Mouse (Mus musculus) lung, embryonic 14.5 days (tissue): ENCODE data around the gene Ethe1. TPM values are rescaled to one million over a fixed set of nuclear protein-coding genes. Genes with fewer than 3 reads are reported as not detected.

Source experiments
- ATAC-seq: fragments of 200-750 bp; cut with Nextera tagmentation; 2 replicates; pipeline ENCODE4 v1.8.0; 2017; ENCODE audit warnings: mild to moderate bottlenecking, moderate TSS enrichment, moderate library complexity; ENCODE audit not compliant: insufficient read depth
- DNase-seq: peaks from one replicate; pipeline ENCODE4 v3.0.0-alpha.2; 2015
- H3K27ac ChIP-seq: fragments of 300-500 bp; sonication (generic); 2 replicates; pipeline ENCODE4 v1.5.1; 2014; ENCODE audit warnings: low read depth, mild to moderate bottlenecking, moderate library complexity
- H3K27me3 ChIP-seq: fragments of 300-500 bp; sonication (generic); 2 replicates; pipeline ENCODE4 v1.6.1; 2014; ENCODE audit warnings: low read length, control low read depth; ENCODE audit not compliant: insufficient read depth
- H3K36me3 ChIP-seq: fragments of 300-500 bp; sonication (generic); 2 replicates; pipeline ENCODE4 v1.6.1; 2014; ENCODE audit warnings: control low read depth; ENCODE audit not compliant: insufficient read depth
- H3K4me1 ChIP-seq: fragments of 300-500 bp; sonication (generic); 2 replicates; pipeline ENCODE4 v1.6.1; 2014; ENCODE audit warnings: antibody characterized with exemption, control low read depth; ENCODE audit not compliant: insufficient read depth
- H3K4me2 ChIP-seq: fragments of 300-500 bp; sonication (generic); 2 replicates; pipeline ENCODE4 v1.6.1; 2014; ENCODE audit warnings: mild to moderate bottlenecking
- H3K4me3 ChIP-seq: fragments of 300-500 bp; sonication (generic); 2 replicates; pipeline ENCODE4 v1.5.1; 2014; ENCODE audit warnings: low read depth, low read length
- H3K9ac ChIP-seq: fragments of 300-500 bp; sonication (generic); 2 replicates; pipeline ENCODE4 v1.6.1; 2014
- H3K9me3 ChIP-seq: fragments of 300-500 bp; sonication (generic); 2 replicates; pipeline ENCODE4 v1.6.1; 2016; ENCODE audit warnings: low read depth, low read length, control low read depth
- CTCF ChIP-seq: IDR thresholded peaks from 2 replicates; pipeline ENCODE4 v1.5.1; 2016; ENCODE audit warnings: antibody characterized with exemption, low read depth
- WGBS: fragments of 180-500 bp; shearing (Covaris S2); extraction: QIAGEN DNeasy Blood & Tissue Kit; methylation state at CpG from one replicate; pipeline ENCODE4 v1.1.7; 2014; 5-methylcytosine and 5-hydroxymethylcytosine counted together
- polyA plus RNA-seq: library from polyadenylated mRNA; unstranded; fragments of >200 nt; fragmentation: Nextera tagmentation; extraction: Ambion mirVana; gene quantifications from 2 replicates; pipeline ENCODE4 v1.2.1, GENCODE M21; 2014

Ethe1 gene
- polyA plus RNA-seq, 1 experiment from 2014 or later = 26.5 TPM

DNA sequence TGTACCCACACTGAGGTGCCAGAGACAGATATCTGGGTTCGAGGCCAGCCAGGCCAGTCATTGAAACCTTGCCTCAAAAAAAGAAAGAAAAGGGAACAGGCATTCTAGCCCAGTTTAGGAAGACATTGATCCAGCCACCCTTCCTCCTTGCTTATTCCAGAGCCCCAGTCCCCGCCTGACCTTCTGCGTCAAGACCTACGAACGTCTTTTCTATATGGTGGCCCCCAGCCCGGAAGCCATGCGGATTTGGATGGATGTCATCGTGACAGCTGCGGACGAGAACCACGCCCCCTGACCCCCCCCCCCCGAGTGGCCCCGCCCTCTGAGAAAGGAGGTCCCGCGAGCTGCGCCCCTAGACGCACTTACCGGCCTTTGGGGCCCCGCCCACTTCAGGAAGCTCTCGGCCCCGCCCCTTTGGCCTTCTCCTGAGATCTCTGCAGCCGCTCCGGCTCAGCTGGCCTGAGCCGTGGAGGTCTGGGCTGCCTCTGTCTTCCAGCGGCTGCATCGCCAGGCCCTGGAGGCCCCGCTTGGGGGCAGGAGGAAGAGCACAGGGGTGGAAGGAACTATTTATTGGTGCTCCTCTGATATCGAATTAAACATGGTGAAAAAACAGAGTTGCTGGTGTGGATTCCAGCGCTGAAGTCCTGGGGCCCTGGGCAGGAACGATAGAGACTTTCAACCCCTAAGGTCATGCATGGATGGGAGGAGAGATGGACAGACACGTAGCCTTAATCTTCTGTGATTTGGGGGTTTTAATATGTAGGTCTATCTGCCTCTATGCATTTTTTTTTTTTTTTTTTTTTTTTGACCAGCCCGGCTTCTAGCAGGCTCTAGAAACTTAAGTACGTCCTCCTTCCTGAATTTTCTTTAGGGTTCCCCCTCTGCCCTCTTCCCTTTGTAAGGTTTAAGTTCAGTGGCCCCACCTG is 41.6 kb downstream of the Ethe1 start:
- DNase-seq (peak; percentile 97), ATAC-seq (peak; percentile 94)
- Histone ChIP-seq H3K9ac (peak overlapping the region; percentile 36), H3K36me3 (no peaks in the 10 kb centered on the region), H3K4me2 (peak overlapping the region; percentile 64), H3K9me3 (no peaks in the 10 kb centered on the region), H3K27me3 (no peaks in the 10 kb centered on the region), H3K4me1 (no peaks in the 10 kb centered on the region), H3K27ac (peak overlapping the region; percentile 50; the same call in 1 of the 2 replicates), H3K4me3 (peak overlapping the region; percentile 21)
- WGBS = 7% methylated on average over 33 of the region's 33 CpGs
- TF ChIP-seq CTCF = peak; percentile 17; the same call in 1 of the 2 replicates

DNA sequence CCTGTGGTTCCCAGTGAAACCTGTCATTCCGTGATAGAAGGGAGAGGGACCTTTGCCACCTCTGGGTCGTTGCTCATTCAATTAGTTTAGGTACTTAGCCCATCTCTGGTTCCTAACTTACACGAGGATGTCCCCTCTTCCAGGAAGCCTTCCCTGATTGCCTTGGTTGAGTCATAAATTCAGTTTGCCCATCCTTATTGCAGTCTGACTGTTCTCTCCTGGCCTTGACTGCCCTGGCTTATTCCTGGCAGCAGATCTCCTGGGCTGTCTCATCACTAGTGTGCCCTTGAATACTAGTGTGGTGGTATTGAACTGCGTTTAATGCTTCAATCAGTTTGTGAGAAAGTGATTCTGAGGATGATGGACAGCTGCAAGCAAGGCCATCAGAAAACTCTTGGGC is 42.3 kb downstream of the Ethe1 start:
- H3K9me3 ChIP-seq = no peaks in the 10 kb centered on the region
- WGBS = 69% methylated on average over 4 of the region's 4 CpGs
- no peak overlapping the region for H3K4me3 ChIP-seq
- ATAC-seq (no peak), DNase-seq (no peak)
- no peaks in the 10 kb centered on the region for H3K4me1 ChIP-seq
- H3K4me2 ChIP-seq = peak overlapping the region; percentile 64
- TF ChIP-seq CTCF = no peak
- no peaks in the 10 kb centered on the region for H3K27me3 ChIP-seq
- no peak overlapping the region for H3K9ac ChIP-seq
- peak overlapping the region; percentile 50; the same call in 1 of the 2 replicates for H3K27ac ChIP-seq
- no peaks in the 10 kb centered on the region for H3K36me3 ChIP-seq

DNA sequence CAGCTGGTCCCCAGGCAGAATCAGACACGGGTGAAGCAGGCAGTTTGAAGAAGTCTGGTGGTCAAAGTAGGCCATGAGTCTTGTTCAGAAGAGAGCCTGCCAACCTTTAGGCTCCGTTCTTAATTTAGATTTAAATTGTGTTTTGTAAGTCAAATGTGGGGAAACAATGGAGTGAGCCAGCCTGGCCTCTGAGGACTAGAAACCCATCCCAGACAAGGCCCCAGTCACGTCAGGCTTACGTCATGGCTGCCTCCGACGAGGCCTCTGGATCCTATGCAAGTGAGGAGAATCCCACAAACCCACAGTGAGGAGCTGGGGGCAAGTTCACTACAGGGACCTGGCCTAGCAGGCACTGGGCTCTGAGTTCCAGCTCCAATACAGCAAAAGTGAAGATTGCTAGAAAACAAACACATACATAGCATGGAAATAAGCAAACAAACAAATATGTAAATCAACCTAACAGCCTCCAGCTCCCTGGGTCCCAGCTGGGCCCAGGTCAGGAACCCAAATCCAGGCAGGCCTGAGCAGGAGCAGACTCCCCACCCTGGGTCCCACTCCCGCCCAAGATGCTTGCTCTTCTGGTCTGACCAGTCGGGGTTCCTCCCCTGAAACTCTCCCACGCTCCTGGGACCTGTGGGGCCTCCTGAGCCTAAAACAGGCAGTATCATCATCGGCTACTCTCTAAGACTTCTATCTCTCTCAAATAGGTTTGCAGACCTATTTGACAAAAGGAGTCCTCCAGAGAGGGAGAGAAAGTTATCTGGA is 43.0 kb downstream of the Ethe1 start:
- Histone ChIP-seq H3K36me3 (no peaks in the 10 kb centered on the region), H3K27ac (no peak overlapping the region), H3K9ac (no peak overlapping the region), H3K9me3 (no peaks in the 10 kb centered on the region), H3K4me2 (no peak overlapping the region), H3K27me3 (no peaks in the 10 kb centered on the region), H3K4me3 (no peak overlapping the region), H3K4me1 (no peaks in the 10 kb centered on the region)
- WGBS = 76% methylated on average over 10 of the region's 10 CpGs
- no peak for TF ChIP-seq CTCF
- DNase-seq = no peak
- ATAC-seq = no peak

DNA sequence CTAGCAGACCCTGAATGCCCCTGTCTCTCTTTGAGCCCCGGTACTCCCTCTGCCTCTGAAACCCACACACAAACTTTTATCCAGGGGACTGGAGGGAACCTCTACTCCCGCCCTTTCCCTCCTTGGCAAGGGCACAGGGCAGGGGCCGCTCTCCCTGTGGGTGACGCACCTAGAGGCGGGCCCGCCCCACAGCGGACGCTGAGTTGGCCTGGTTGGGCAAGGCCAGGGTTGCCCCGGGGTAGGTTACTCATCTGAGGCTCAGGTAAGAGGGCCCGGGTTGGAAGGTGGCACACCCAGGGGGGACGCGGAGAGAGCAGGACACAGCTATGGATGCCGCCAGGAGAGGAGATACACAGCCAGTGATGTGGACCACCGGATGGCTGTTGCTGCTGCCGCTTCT is 48.9 kb downstream of the Ethe1 start, which contains the start of gene Lypd3:
Gene Lypd3, plus strand, starts transcription at position 287 of the 400 bp plus-strand sequence.
- no peak within 1 kb of the TSS for H3K27ac ChIP-seq
- H3K9me3 ChIP-seq = no peaks in the 10 kb centered on the region
- ATAC-seq (no peak), DNase-seq (no peak)
- TF ChIP-seq CTCF = no peak
- H3K4me2 ChIP-seq = peak within 1 kb of the TSS; percentile 88; the same call in 1 of the 2 replicates
- no peaks in the 10 kb centered on the region for H3K36me3 ChIP-seq
- WGBS = 21% methylated on average over 15 of the region's 15 CpGs
- peak within 1 kb of the TSS; percentile 43; the same call in 1 of the 2 replicates for H3K4me3 ChIP-seq
- H3K9ac ChIP-seq = no peak within 1 kb of the TSS
- H3K27me3 ChIP-seq = peaks cover 47% of the 10 kb centered on the region
- H3K4me1 ChIP-seq = 0 out of 2 replicates have a peak, but pooled peaks cover 3% of the 10 kb centered on the region

DNA sequence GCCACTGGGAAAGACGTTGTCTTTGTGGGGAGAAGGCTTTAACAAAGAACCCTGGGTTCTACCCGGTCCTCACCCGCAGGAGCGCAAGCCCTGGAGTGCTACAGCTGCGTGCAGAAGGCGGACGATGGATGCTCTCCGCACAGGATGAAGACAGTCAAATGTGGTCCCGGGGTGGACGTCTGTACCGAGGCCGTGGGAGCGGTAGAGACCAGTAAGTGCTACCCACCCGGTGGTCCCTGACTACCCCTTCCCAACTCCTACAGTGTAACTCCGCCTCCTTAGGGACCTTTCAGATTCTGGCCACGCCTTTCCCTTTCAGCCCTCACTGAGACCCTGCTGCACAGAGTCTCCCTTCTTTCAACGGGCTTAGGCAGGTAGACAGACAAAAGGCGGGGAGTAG is 49.7 kb downstream of the Ethe1 start:
- Histone ChIP-seq H3K4me1 (0 out of 2 replicates have a peak, but pooled peaks cover 3% of the 10 kb centered on the region), H3K27ac (no peak overlapping the region), H3K36me3 (no peaks in the 10 kb centered on the region), H3K4me2 (peak overlapping the region; percentile 88; the same call in 1 of the 2 replicates), H3K4me3 (peak overlapping the region; percentile 9; the same call in 1 of the 2 replicates), H3K27me3 (peaks cover 47% of the 10 kb centered on the region), H3K9ac (no peak overlapping the region), H3K9me3 (no peaks in the 10 kb centered on the region)
- TF ChIP-seq CTCF = no peak
- 3% methylated on average over 18 of the region's 18 CpGs for WGBS
- DNase-seq (no peak), ATAC-seq (peak; percentile 10; the same call in 1 of the 2 replicates)

DNA sequence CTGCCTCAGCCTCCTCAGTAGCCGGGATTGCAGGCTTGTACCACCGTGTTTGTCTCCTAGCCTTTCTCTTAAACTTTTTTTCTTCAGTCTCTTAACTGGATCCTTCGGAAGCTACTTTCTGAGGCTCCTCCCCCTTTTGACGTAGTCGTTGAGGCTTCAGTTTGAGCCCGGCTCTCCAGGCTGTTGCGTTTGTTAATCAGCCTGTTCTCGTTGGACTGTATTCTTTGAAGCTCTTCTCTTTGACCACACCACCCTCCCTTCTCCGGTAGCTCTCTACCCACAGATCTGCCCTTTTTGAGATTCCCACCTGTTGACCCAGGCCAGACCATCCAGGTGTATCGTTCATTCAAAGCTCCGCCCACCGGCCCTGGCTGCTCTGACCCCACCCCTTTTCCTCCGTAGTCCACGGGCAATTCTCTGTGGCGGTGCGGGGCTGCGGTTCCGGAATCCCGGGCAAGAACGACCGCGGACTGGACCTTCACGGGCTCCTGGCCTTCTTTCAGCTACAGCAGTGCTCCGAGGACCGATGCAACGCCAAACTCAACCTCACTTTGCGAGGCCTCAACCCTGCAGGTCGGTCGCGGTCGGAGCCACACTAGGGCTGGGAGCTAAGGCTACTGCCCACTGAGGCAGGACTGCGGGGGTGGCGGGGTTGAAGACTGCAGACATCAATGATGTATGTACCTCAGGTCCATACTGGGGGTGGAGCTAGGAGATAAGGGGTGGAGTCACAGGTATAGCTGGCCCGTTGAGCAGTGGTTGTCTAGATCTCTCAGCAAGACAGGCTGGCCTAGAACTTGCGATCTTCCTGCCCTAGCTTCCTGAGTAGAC is 50.9 kb downstream of the Ethe1 start:
- H3K4me3 ChIP-seq = peak overlapping the region; percentile 43
- no peaks in the 10 kb centered on the region for H3K9me3 ChIP-seq
- H3K27ac ChIP-seq = no peak overlapping the region
- H3K4me2 ChIP-seq = peak overlapping the region; percentile 88
- H3K9ac ChIP-seq = peak overlapping the region; percentile 36; the same call in 1 of the 2 replicates
- H3K27me3 ChIP-seq = peaks cover 47% of the 10 kb centered on the region
- no peaks in the 10 kb centered on the region for H3K36me3 ChIP-seq
- ATAC-seq (peak; percentile 36; the same call in 1 of the 2 replicates), DNase-seq (peak; percentile 69)
- H3K4me1 ChIP-seq = 0 out of 2 replicates have a peak, but pooled peaks cover 3% of the 10 kb centered on the region
- WGBS = 3% methylated on average over 35 of the region's 35 CpGs
- TF ChIP-seq CTCF = no peak
